Mouse (Mus musculus) C2C12 (cell line): ENCODE measurements around the gene Ntmt1. TPM values are rescaled to one million over a fixed set of nuclear protein-coding genes. Genes with fewer than 3 reads are reported as not detected.

Source experiments
- H3K27me3 ChIP-seq: one replicate; pipeline ENCODE4 v1.6.1; 2011; ENCODE audit not compliant: control insufficient read depth, insufficient read depth, insufficient read length
- H3K36me3 ChIP-seq: one replicate; pipeline ENCODE4 v1.6.1; 2011; ENCODE audit not compliant: control insufficient read depth, insufficient read depth
- H3K4me3 ChIP-seq: one replicate; pipeline ENCODE4 v1.5.1; 2011; ENCODE audit warnings: mild to moderate bottlenecking, control low read depth; ENCODE audit not compliant: poor library complexity, insufficient read depth, severe bottlenecking
- H3K79me2 ChIP-seq: one replicate; pipeline ENCODE4 v1.6.1; 2011; ENCODE audit not compliant: control insufficient read depth, insufficient read depth
- H3K79me3 ChIP-seq: one replicate; pipeline ENCODE4 v1.6.1; 2011; ENCODE audit warnings: low read depth, control low read depth
- H3ac ChIP-seq: one replicate; pipeline ENCODE3; 2011; ENCODE audit warnings: low read depth; ENCODE audit not compliant: control insufficient read depth, insufficient read length
- CEBPB ChIP-seq: IDR thresholded peaks from one replicate; pipeline ENCODE4 v1.6.1; 2011; ENCODE audit warnings: low read depth, mild to moderate bottlenecking, control low read depth, moderate library complexity
- CTCF ChIP-seq: IDR thresholded peaks from one replicate; pipeline ENCODE4 v1.5.1; 2011; ENCODE audit not compliant: control insufficient read depth, insufficient read depth, insufficient read length
- FOSL1 ChIP-seq: IDR thresholded peaks from one replicate; pipeline ENCODE4 v1.8.0; 2011; ENCODE audit warnings: mild to moderate bottlenecking, low read length; ENCODE audit not compliant: poor library complexity, insufficient read depth, severe bottlenecking
- MAX ChIP-seq: IDR thresholded peaks from one replicate; pipeline ENCODE4 v1.6.1; 2011; ENCODE audit warnings: mild to moderate bottlenecking, control low read depth
- MYOD1 ChIP-seq: IDR thresholded peaks from one replicate; pipeline ENCODE4 v1.6.1; 2011; ENCODE audit warnings: low read depth; ENCODE audit not compliant: control insufficient read depth, insufficient read length
- MYOG ChIP-seq: IDR thresholded peaks from one replicate; pipeline ENCODE4 v1.6.1; 2011; ENCODE audit not compliant: control insufficient read depth, insufficient read length; ENCODE audit errors: extremely low read depth
- USF1 ChIP-seq: IDR thresholded peaks from one replicate; pipeline ENCODE4 v1.6.1; 2011; ENCODE audit warnings: low read depth, mild to moderate bottlenecking, control low read depth, moderate library complexity
- polyA plus RNA-seq: library from polyadenylated mRNA; unstranded; fragments of >200 nt; fragmentation: generic; extraction: Trizol; gene quantifications from one replicate; pipeline ENCODE4 v1.2.1, GENCODE M21; 2012; ENCODE audit warnings: missing spikeins

Gene Ntmt1
- polyA plus RNA-seq, 1 experiment: 64.7 TPM

DNA sequence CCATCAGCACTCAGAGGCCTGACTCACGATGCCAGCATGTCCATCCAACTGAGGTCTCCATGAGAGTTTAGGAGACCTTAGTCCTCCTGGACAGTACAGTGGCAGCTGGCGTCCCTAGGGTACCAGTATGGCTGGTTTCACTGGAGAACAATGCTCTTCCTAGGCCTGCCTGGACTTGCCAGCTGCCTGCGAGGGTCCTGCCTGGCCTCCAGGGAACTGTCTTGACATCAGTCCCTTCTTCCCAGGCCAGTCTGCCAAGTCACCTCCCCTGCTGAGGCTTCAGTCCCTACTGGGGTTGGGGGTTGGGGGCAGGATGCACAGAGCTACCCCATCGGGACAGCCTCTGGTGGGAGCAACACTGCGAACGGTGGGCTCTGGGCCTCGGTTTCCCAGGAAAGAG is 15.6 kb upstream of the Ntmt1 start:
- no peaks in the 10 kb centered on the region for H3K79me3 ChIP-seq
- no peaks in the 10 kb centered on the region for H3K27me3 ChIP-seq
- H3K36me3 ChIP-seq: no peaks in the 10 kb centered on the region
- H3K79me2 ChIP-seq: no peaks in the 10 kb centered on the region
- H3ac ChIP-seq: no peak overlapping the region
- TF ChIP-seq MYOG: no peak
- TF ChIP-seq MYOD1: no peak
- TF ChIP-seq CEBPB: no peak
- TF ChIP-seq FOSL1: no peak
- TF ChIP-seq CTCF: no peak
- no peak for TF ChIP-seq MAX
- TF ChIP-seq USF1: no peak
- H3K4me3 ChIP-seq: no peak overlapping the region

GRCm38 (mm10) chr2:30794179-30795108 is 13.2 kb upstream of the Ntmt1 start:
- Histone ChIP-seq H3K79me2 (no peaks in the 10 kb centered on the region), H3K36me3 (no peaks in the 10 kb centered on the region), H3K4me3 (peak overlapping the region; percentile 29), H3K79me3 (no peaks in the 10 kb centered on the region), H3ac (peak overlapping the region; percentile 88), H3K27me3 (no peaks in the 10 kb centered on the region)
- TF ChIP-seq MAX (peak; percentile 46), CTCF (peak; percentile 100), MYOG (no peak), CEBPB (no peak), USF1 (no peak), MYOD1 (no peak)

DNA sequence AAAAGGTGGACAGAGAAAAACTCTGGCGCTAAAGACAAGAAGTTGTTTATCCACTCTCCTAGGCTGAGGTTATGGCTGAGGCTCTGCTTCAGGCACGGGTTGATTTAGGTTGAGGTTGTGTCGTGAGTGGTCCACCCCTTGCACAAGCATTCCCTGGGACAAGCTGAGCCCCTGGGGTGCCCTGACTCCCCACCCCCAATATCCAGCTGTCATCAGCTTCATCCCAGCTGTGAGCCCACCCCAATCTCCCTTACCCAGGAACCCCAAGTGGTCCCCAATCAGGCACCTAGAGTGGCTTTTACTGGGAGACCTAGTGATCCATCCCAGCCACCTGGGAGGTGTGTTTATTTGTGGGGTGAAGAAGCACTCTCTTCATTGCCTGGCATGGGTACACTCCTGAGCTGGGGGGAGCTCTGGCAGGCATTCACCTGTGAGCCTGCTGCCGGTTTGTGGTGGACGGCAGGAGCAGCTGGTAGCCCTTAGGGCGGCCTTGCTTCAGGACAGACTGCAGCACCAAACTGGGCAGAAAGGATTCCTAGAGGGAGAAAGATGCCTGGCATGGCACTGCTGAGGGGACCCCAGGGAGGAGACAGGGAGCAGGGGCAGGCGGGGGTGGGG is 12.2 kb upstream of the Ntmt1 start:
- H3K27me3 ChIP-seq: no peaks in the 10 kb centered on the region
- H3K79me3 ChIP-seq: no peaks in the 10 kb centered on the region
- no peak overlapping the region for H3K4me3 ChIP-seq
- no peaks in the 10 kb centered on the region for H3K36me3 ChIP-seq
- TF ChIP-seq CEBPB (no peak), CTCF (no peak), MAX (no peak), USF1 (no peak), MYOG (no peak), FOSL1 (no peak), MYOD1 (no peak)
- H3ac ChIP-seq: no peak overlapping the region
- no peaks in the 10 kb centered on the region for H3K79me2 ChIP-seq

GRCm38 (mm10) chr2:30795889-30796275 is 11.7 kb upstream of the Ntmt1 start:
- Histone ChIP-seq H3K79me3 (no peaks in the 10 kb centered on the region), H3K27me3 (peaks cover 2% of the 10 kb centered on the region), H3K79me2 (no peaks in the 10 kb centered on the region), H3K4me3 (no peak overlapping the region), H3K36me3 (no peaks in the 10 kb centered on the region), H3ac (peak overlapping the region; percentile 9)
- TF ChIP-seq CTCF (no peak), MYOD1 (no peak)

- H3K36me3 ChIP-seq: no peaks in the 10 kb centered on the region
- no peak for TF ChIP-seq USF1
- no peak for TF ChIP-seq MYOG
- TF ChIP-seq MAX: no peak
- peak overlapping the region; percentile 19 for H3K4me3 ChIP-seq
- H3ac ChIP-seq: peak overlapping the region; percentile 9
- H3K27me3 ChIP-seq: peaks cover 7% of the 10 kb centered on the region
- no peaks in the 10 kb centered on the region for H3K79me3 ChIP-seq
- H3K79me2 ChIP-seq: no peaks in the 10 kb centered on the region
Measured at GRCm38 (mm10) chr2:30796382-30796781, 11.2 kb upstream of the Ntmt1 start.

DNA sequence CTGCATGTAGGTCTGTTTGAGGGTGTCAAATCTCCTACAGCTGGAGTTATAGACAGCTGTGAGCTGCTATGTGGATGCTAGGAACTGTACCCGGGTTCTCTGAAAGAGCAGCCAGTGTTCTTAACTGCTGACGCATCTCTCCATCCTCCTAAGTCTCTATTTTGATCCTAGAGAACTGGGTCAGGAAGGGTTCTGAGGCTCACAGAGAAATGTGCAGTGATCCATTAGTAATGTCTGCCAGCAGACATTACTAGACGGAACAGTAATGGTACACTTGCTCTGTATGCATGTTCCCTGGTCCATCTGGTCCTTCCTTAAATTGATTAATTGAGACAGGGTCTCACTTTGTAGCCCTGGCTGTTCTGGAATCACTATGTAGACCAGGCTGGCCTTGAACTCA is 8.2 kb upstream of the Ntmt1 start:
- no peaks in the 10 kb centered on the region for H3K36me3 ChIP-seq
- no peaks in the 10 kb centered on the region for H3K79me3 ChIP-seq
- no peak overlapping the region for H3ac ChIP-seq
- no peak overlapping the region for H3K4me3 ChIP-seq
- H3K79me2 ChIP-seq: no peaks in the 10 kb centered on the region
- TF ChIP-seq MAX: no peak
- no peak for TF ChIP-seq CTCF
- no peak for TF ChIP-seq CEBPB
- TF ChIP-seq MYOD1: no peak
- TF ChIP-seq USF1: no peak
- TF ChIP-seq FOSL1: no peak
- no peak for TF ChIP-seq MYOG
- H3K27me3 ChIP-seq: peaks cover 10% of the 10 kb centered on the region
